Mouse (Mus musculus): Measurements from ENCODE around the gene Pepd.
A peak's percentile ranks its signal among the peaks of the same experiment; 100 is the strongest.

DNA sequence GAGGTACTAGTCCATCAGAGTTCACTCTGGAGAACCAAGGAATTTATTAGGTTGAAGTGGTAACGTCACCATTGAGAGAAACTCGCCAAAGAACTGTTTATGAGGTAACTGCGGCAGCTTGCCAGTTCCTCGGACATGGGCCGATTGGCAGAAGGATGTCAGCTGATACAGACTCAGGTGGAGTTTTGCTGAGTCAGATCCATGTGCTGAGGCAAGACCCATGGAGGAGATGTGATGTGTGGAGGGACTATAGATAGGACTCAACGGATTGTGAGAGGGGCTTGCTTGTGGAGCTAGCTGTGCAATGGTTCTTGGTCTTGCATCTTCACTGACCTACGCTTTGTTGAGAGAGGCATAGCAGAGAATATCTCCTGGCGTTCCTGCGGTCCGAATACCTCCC, 69.6 kb downstream of the Pepd start:
- TF ChIP-seq ZNF384 (IDR thresholded peaks at IDR 0.05; ENCODE audit: low read depth, low read length) (no peak), HCFC1 (IDR thresholded peaks at IDR 0.05; ENCODE audit: borderline replicate concordance, insufficient read depth, low read length) (no peak), MAFK (IDR thresholded peaks at IDR 0.05; ENCODE audit: insufficient read depth, low read depth, low read length) (peak; percentile 58), ZC3H11A (IDR thresholded peaks at IDR 0.05; ENCODE audit: borderline replicate concordance, low read depth, low read length) (no peak), CHD2 (IDR thresholded peaks at IDR 0.05; ENCODE audit: low read depth, low read length) (no peak)

Data from ES-E14 (cell line).